Mouse (Mus musculus) CH12.LX (cell line): Measurements from ENCODE around the gene Daxx. TPM values are rescaled to one million over a fixed set of nuclear protein-coding genes. Genes with fewer than 3 reads are reported as not detected.
A peak's percentile ranks its signal among the peaks of the same experiment; 100 is the strongest.

Source experiments
- DNase-seq: peaks from one replicate; pipeline ENCODE4 v3.0.0-alpha.2; 2013; ENCODE audit errors: extremely low read depth
- H3K27ac ChIP-seq: 2 replicates; pipeline ENCODE4 v1.5.1; 2012; ENCODE audit warnings: low read depth, mild to moderate bottlenecking, control low read depth, moderate library complexity; ENCODE audit not compliant: insufficient read depth
- H3K27me3 ChIP-seq: replicated peaks from 2 replicates; pipeline ENCODE3; 2012; ENCODE audit warnings: inconsistent platforms
- H3K36me3 ChIP-seq, 2 experiments: replicated peaks in 1 of 2; 2 replicates each; pipeline versions ENCODE3 to v1.6.1; 2012; ENCODE audit warnings: inconsistent platforms in 1 of 2, low read length in 1 of 2, mild to moderate bottlenecking in 1 of 2, mixed read lengths in 1 of 2, moderate library complexity in 1 of 2; ENCODE audit not compliant: control insufficient read depth in 1 of 2, insufficient read depth in 1 of 2
- H3K4me1 ChIP-seq, 2 experiments: 2 replicates each; pipeline ENCODE4 v1.6.1; 2012; ENCODE audit warnings: inconsistent platforms in 1 of 2, moderate library complexity in 1 of 2; ENCODE audit not compliant: insufficient read depth in 2 of 2, control insufficient read depth in 1 of 2
- H3K4me2 ChIP-seq: 2 replicates; pipeline ENCODE4 v1.6.1; 2012; ENCODE audit warnings: low read depth, mild to moderate bottlenecking, control low read depth; ENCODE audit not compliant: poor library complexity, insufficient read depth, severe bottlenecking
- H3K4me3 ChIP-seq, 3 experiments: fragments of 150-350 bp in 1 of 3; sonication (generic) in 1 of 3; replicated peaks in 1 of 3; 2 replicates each; pipeline versions ENCODE3 to v1.5.1; 2011 to 2012; ENCODE audit warnings: low read depth in 2 of 3, low read length in 2 of 3, mild to moderate bottlenecking in 2 of 3, moderate library complexity in 2 of 3, control low read depth in 1 of 3, improper control_type of control experiment in 1 of 3, inconsistent platforms in 1 of 3, mixed read lengths in 1 of 3; ENCODE audit not compliant: poor library complexity in 1 of 3
- H3K79me2 ChIP-seq: replicated peaks from 2 replicates; pipeline ENCODE4 v1.6.1; 2012; ENCODE audit warnings: mild to moderate bottlenecking, moderate library complexity; ENCODE audit not compliant: control insufficient read depth, poor library complexity, insufficient read depth, severe bottlenecking; ENCODE audit errors: extremely low read depth
- H3K9ac ChIP-seq: 2 replicates; pipeline ENCODE4 v1.6.1; 2012; ENCODE audit warnings: low read depth, mild to moderate bottlenecking, control low read depth, moderate library complexity; ENCODE audit not compliant: insufficient read depth
- H3K9me3 ChIP-seq: replicated peaks from 2 replicates; pipeline ENCODE3; 2012; ENCODE audit warnings: low read length, inconsistent platforms, mixed read lengths
- BHLHE40 ChIP-seq: IDR thresholded peaks from 2 replicates; pipeline ENCODE4 v1.6.1; 2011; ENCODE audit warnings: mild to moderate bottlenecking, low read depth, low read length, improper control_type of control experiment
- CHD2 ChIP-seq: IDR thresholded peaks from 2 replicates; pipeline ENCODE4 v1.6.1; 2011; ENCODE audit warnings: low read length, improper control_type of control experiment
- ELF1 ChIP-seq: IDR thresholded peaks from 2 replicates; pipeline ENCODE4 v1.6.1; 2014; ENCODE audit warnings: low read depth, mild to moderate bottlenecking, inconsistent platforms, low read length, improper control_type of control experiment
- EP300 ChIP-seq: IDR thresholded peaks from 2 replicates; pipeline ENCODE4 v1.6.1; 2011; ENCODE audit warnings: low read length, improper control_type of control experiment
- HCFC1 ChIP-seq: IDR thresholded peaks from 2 replicates; pipeline ENCODE4 v1.6.1; 2012; ENCODE audit warnings: low read depth, mild to moderate bottlenecking, inconsistent platforms, low read length, improper control_type of control experiment
- JUN ChIP-seq: IDR thresholded peaks from 2 replicates; pipeline ENCODE4 v1.6.1; 2011; ENCODE audit warnings: low read depth, mild to moderate bottlenecking, low read length, improper control_type of control experiment, moderate library complexity; ENCODE audit not compliant: insufficient read depth
- JUND ChIP-seq: conservative IDR thresholded peaks from 2 replicates; pipeline ENCODE4 v1.6.1; 2011; ENCODE audit warnings: low read depth, low read length, improper control_type of control experiment
- KAT2A ChIP-seq: IDR thresholded peaks from 2 replicates; pipeline ENCODE4 v1.6.1; 2012; ENCODE audit warnings: low read length, improper control_type of control experiment, inconsistent platforms; ENCODE audit not compliant: insufficient replicate concordance
- MAZ ChIP-seq: IDR thresholded peaks from 2 replicates; pipeline ENCODE4 v1.6.1; 2012; ENCODE audit warnings: low read depth, mild to moderate bottlenecking, inconsistent platforms, low read length, improper control_type of control experiment, moderate library complexity
- MXI1 ChIP-seq: IDR thresholded peaks from 2 replicates; pipeline ENCODE4 v1.6.1; 2011; ENCODE audit warnings: mild to moderate bottlenecking, low read depth, low read length, improper control_type of control experiment
- MYC ChIP-seq: IDR thresholded peaks from 2 replicates; pipeline ENCODE4 v1.6.1; 2011; ENCODE audit warnings: low read depth, mild to moderate bottlenecking, improper control_type of control experiment, low read length
- NELFE ChIP-seq: IDR thresholded peaks from 2 replicates; pipeline ENCODE4 v1.6.1; 2011; ENCODE audit warnings: low read depth, low read length, improper control_type of control experiment
- NRF1 ChIP-seq: IDR thresholded peaks from 2 replicates; pipeline ENCODE4 v1.6.1; 2014; ENCODE audit warnings: low read depth, mild to moderate bottlenecking, inconsistent platforms, low read length, improper control_type of control experiment, moderate library complexity
- POLR2AphosphoS2 ChIP-seq: IDR thresholded peaks from 2 replicates; pipeline ENCODE4 v1.6.1; 2011; ENCODE audit warnings: low read depth, low read length, improper control_type of control experiment
- RAD21 ChIP-seq: IDR thresholded peaks from 2 replicates; pipeline ENCODE4 v1.6.1; 2011; ENCODE audit warnings: low read depth, mild to moderate bottlenecking, low read length, improper control_type of control experiment, moderate library complexity
- RCOR1 ChIP-seq: conservative IDR thresholded peaks from 2 replicates; pipeline ENCODE4 v1.6.1; 2012; ENCODE audit warnings: low read depth, mild to moderate bottlenecking, inconsistent platforms, low read length, improper control_type of control experiment
- SIN3A ChIP-seq: IDR thresholded peaks from 2 replicates; pipeline ENCODE4 v1.6.1; 2012; ENCODE audit warnings: low read length, improper control_type of control experiment, inconsistent platforms
- SMC3 ChIP-seq: IDR thresholded peaks from 2 replicates; pipeline ENCODE4 v1.6.1; 2011; ENCODE audit warnings: low read depth, low read length, improper control_type of control experiment
- TCF12 ChIP-seq: IDR thresholded peaks from 2 replicates; pipeline ENCODE4 v1.6.1; 2014; ENCODE audit warnings: low read depth, mild to moderate bottlenecking, inconsistent platforms, low read length, improper control_type of control experiment
- UBTF ChIP-seq: IDR thresholded peaks from 2 replicates; pipeline ENCODE4 v1.6.1; 2012; ENCODE audit warnings: low read depth, mild to moderate bottlenecking, inconsistent platforms, low read length, improper control_type of control experiment, moderate library complexity
- USF1 ChIP-seq: IDR thresholded peaks from 2 replicates; pipeline ENCODE4 v1.6.1; 2014; ENCODE audit warnings: low read depth, mild to moderate bottlenecking, inconsistent platforms, low read length, improper control_type of control experiment
- ZC3H11A ChIP-seq: IDR thresholded peaks from 2 replicates; pipeline ENCODE4 v1.6.1; 2012; ENCODE audit warnings: low read depth, mild to moderate bottlenecking, inconsistent platforms, low read length, improper control_type of control experiment
- ZNF384 ChIP-seq: IDR thresholded peaks from 2 replicates; pipeline ENCODE4 v1.6.1; 2012; ENCODE audit warnings: low read depth, low read length, improper control_type of control experiment, inconsistent platforms
- dilution Hi-C: fragments of 300-500 bp; cut with MboI; formaldehyde crosslinking; loops from 2 replicates; pipeline ENCODE4 v1.14.3; 2020; ENCODE audit warnings: low sequenced_read_pairs; ENCODE audit not compliant: extremely low pct_unique_long_range_greater_than_20kb, extremely low pct_ligation_motif_present
- in situ Hi-C: fragments of 300-500 bp; cut with MboI; formaldehyde crosslinking; loops from 3 replicates; pipeline ENCODE4 v1.14.3; 2019; ENCODE audit warnings: low sequenced_read_pairs, low pct_ligation_motif_present, low pct_unique_long_range_greater_than_20kb, mixed read lengths
- polyA plus RNA-seq: library from polyadenylated mRNA; unstranded; fragments of >175 nt; gene quantifications from 2 replicates; pipeline ENCODE4 v1.2.1, GENCODE M21; 2012; ENCODE audit warnings: low read depth; ENCODE audit not compliant: insufficient read length
- total RNA-seq, 2 experiments: library from RNA; depleted of rRNA; stranded (reverse); fragments of 300-350 nt in 1 of 2; fragments of >200 nt in 1 of 2; gene quantifications; 2 replicates each; pipeline ENCODE4 v1.2.3; 2012 to 2014

The Daxx gene
- total and polyA plus RNA-seq, 3 experiments: 32.3 to 53.0 (median 33.8) TPM

DNA sequence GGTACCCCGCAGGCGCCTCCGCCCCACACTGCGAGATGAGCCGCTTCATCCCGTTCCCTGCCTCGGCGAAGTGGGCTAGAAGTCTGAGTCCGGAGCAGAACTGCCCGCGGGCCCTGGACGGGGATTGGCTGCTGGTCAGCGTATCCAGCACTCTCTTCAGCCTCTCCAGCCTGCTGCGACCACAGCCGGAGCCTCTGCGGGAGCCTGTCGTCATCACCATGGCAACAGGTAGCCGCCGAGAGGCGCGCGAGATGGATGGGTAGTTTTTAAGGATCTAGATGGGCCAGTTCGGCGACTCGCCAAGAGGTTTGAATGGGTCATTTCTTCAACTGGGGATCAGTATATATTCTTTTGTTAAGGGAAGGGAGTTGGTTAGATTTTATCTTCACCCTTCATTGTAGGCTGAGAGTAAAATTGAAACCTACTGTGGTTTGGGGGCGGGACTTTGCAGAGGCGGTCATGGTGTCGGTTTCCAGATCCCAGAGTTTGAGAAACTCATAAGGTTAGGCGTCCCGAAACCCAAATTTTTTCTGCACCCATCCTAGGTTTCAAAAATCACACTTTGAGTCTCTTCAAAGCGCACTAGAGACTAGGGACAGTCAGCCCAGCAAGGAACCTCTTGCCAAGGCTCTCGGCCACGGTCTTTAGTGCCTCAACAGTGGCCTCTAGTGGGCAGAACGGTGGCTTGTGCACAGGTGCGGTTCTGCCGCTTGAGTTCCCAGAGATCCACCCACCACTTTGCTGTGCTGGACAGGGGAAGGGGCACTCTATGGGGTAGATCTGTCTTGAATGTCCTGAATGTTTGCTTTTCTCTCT lies 11.3 kb downstream of the Daxx start (continued):
- no peak for TF ChIP-seq UBTF
- peak; percentile 91 for TF ChIP-seq SIN3A
- TF ChIP-seq ZNF384: no peak
- TF ChIP-seq USF1: no peak
- TF ChIP-seq JUN: 0 out of 2 replicates have a peak, but pooled peaks have one; percentile 38
- TF ChIP-seq NRF1: 0 out of 2 replicates have a peak, but pooled peaks have one; percentile 4
- TF ChIP-seq MAZ: no peak
- TF ChIP-seq RCOR1: peak; percentile 36; the same call in 1 of the 2 replicates
- TF ChIP-seq EP300: no peak; the same call in none of the 2 replicates
- no peak for TF ChIP-seq NELFE
- TF ChIP-seq JUND: peak; percentile 65

DNA sequence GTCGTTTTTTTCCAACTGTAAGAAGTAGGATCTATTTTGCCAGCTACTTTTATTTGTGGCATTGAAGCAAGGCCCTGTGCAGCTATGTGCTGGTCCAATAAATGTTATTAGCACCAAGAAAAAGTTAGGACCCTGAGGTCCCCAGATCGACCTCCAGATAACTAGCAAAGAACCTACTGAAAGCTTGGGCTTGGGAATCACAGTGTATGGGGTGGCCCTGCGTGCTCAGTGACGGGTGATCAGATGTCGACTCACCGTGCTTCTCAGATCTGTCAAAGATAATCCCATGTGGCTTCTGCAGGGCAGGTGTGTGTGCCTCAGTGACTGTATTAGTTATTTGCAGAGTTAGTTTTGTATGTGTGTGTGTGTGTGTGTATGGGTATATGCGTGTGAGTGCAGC lies 12.1 kb downstream of the Daxx start:
- H3K27me3 ChIP-seq: no peaks in the 10 kb centered on the region
- dilution Hi-C loops (no loop called here), in situ Hi-C loops (no loop called here)
- H3K79me2 ChIP-seq: peaks cover 22% of the 10 kb centered on the region
- H3K9me3 ChIP-seq: peaks cover 10% of the 10 kb centered on the region
- DNase-seq: no peak
- TF ChIP-seq BHLHE40 (no peak), CHD2 (no peak), POLR2AphosphoS2 (no peak), MYC (no peak), KAT2A (no peak), SMC3 (no peak), RAD21 (no peak), HCFC1 (no peak), TCF12 (no peak), MXI1 (no peak), SIN3A (no peak), ZC3H11A (no peak), JUND (no peak), ELF1 (no peak)
- no peak overlapping the region for H3K27ac ChIP-seq
- peaks cover 27 to 37% of the 10 kb centered on the region in 2 experiments for H3K4me1 ChIP-seq
- H3K4me2 ChIP-seq: peak overlapping the region; percentile 85
- no peak overlapping the region for H3K9ac ChIP-seq
- H3K4me3 ChIP-seq: peak overlapping the region in 2 of 3 experiments; percentile 71 to 83
- H3K36me3 ChIP-seq: peaks cover 51 to 70% of the 10 kb centered on the region in 2 experiments
